Comparison of ENCODE assay signal across 25 mouse cellular contexts in genomic region chr6:122527596-122527995, GRCm38 (mm10). TPM values are rescaled to one million over a fixed set of nuclear protein-coding genes. Genes with fewer than 3 reads are reported as not detected.
DNase-seq lines count a peak whose midpoint lies in the region; ATAC-seq lines count a peak whose summit lies in the region.
"Had no signal": no experiment of that assay in that cellular context is flagged by ENCODE, and none has a peak within 500 bp of the region (broad histone marks: within the 10 kb centered on the region; RNA-seq: fewer than 3 reads in every experiment).

No protein-coding gene starts in this region.

- H3K27ac ChIP-seq in heart, embryonic 13.5 days (replicated peaks) = no peak overlapping the region
- H3K27ac ChIP-seq in heart, embryonic 10.5 days = no peak overlapping the region
- H3K27ac ChIP-seq: embryonic facial prominence, embryonic 10.5 days; forebrain, embryonic 13.5 days; hindbrain, embryonic 15.5 days; limb, embryonic 13.5 days; liver, embryonic 14.5 days; midbrain, embryonic 10.5 days had no signal

- no peaks in the 10 kb centered on the region for H3K36me3 ChIP-seq in heart, embryonic 13.5 days
- H3K36me3 ChIP-seq in heart, embryonic 10.5 days = no peaks in the 10 kb centered on the region
- H3K36me3 ChIP-seq: embryonic facial prominence, embryonic 10.5 days; hindbrain, embryonic 15.5 days; limb, embryonic 13.5 days; midbrain, embryonic 10.5 days had no signal

- no peak for ATAC-seq in heart, embryonic 13.5 days (ENCODE audit: extremely low read depth, insufficient number of reproducible peaks, low FRiP score, low TSS enrichment)
- ATAC-seq in granulocyte monocyte progenitor cell, adult 5-6 weeks (replicated peaks; ENCODE audit: poor library complexity, severe bottlenecking) = peak; percentile 51
- ATAC-seq: forebrain, embryonic 13.5 days; Patski had no signal

- H3K27me3 ChIP-seq in heart, embryonic 13.5 days (replicated peaks) = no peaks in the 10 kb centered on the region
- no peaks in the 10 kb centered on the region; the same call in 1 of the 2 replicates for H3K27me3 ChIP-seq in heart, embryonic 10.5 days (ENCODE audit: insufficient read depth, poor library complexity, severe bottlenecking)
- H3K27me3 ChIP-seq: forebrain, embryonic 13.5 days; hindbrain, embryonic 15.5 days; limb, embryonic 13.5 days had no signal

- DNase-seq in heart, embryonic 10.5 days (ENCODE audit: low spot score) = no peak
- DNase-seq in CD4-positive helper T cell, adult 2 months (ENCODE audit: low read depth, low spot score) = peak; percentile 86
- peak; percentile 57 to 71 for DNase-seq in natural killer cell, adult 2 months (ENCODE audit: low spot score in 2 of 2)
- no peak for DNase-seq in right cerebral cortex, postnatal 4 days
- DNase-seq in urinary bladder, adult 18-20 months (ENCODE audit: low spot score in 2 of 2) = no peak
- DNase-seq in adrenal gland, postnatal 25 days = no peak
- DNase-seq: cerebellum, postnatal 25 days; heart, postnatal 10 days; kidney, adult 18-20 months; kidney, postnatal 25 days; retina, postnatal 1 day had no signal

- H3K4me3 ChIP-seq in heart, embryonic 13.5 days = no peak overlapping the region
- H3K4me3 ChIP-seq in heart, embryonic 10.5 days = no peak overlapping the region
- H3K4me3 ChIP-seq: embryonic facial prominence, embryonic 10.5 days; forebrain, embryonic 13.5 days; hindbrain, embryonic 15.5 days; limb, embryonic 13.5 days; midbrain, embryonic 10.5 days had no signal

- no peak overlapping the region for H3K9ac ChIP-seq in heart, embryonic 13.5 days
- H3K9ac ChIP-seq: forebrain, embryonic 13.5 days; hindbrain, embryonic 15.5 days; limb, embryonic 13.5 days; liver, embryonic 14.5 days had no signal

- no peaks in the 10 kb centered on the region for H3K4me1 ChIP-seq in heart, embryonic 13.5 days
- H3K4me1 ChIP-seq in heart, embryonic 10.5 days = no peaks in the 10 kb centered on the region
- H3K4me1 ChIP-seq: forebrain, embryonic 13.5 days; hindbrain, embryonic 15.5 days; midbrain, embryonic 10.5 days had no signal

- H3K9me3 ChIP-seq in heart, embryonic 13.5 days = no peaks in the 10 kb centered on the region
- no peaks in the 10 kb centered on the region for H3K9me3 ChIP-seq in heart, embryonic 10.5 days
- H3K9me3 ChIP-seq: embryonic facial prominence, embryonic 10.5 days; forebrain, embryonic 13.5 days; hindbrain, embryonic 15.5 days; limb, embryonic 13.5 days; midbrain, embryonic 10.5 days had no signal

- 20% methylated on average over 12 of the region's 12 CpGs for WGBS in heart, embryonic 13.5 days
- WGBS in heart, embryonic 10.5 days = 23% methylated on average over 12 of the region's 12 CpGs

- H3K4me2 ChIP-seq in heart, embryonic 13.5 days = peak overlapping the region; percentile 16; the same call in 1 of the 2 replicates
- H3K4me2 ChIP-seq: forebrain, embryonic 13.5 days; hindbrain, embryonic 15.5 days; limb, embryonic 13.5 days had no signal

RNA-seq across cellular contexts. Expression of gene Mfap5, which starts 22.0 kb away (rescaled TPM):
- 13.7 and 13.8 TPM in 2 replicates for polyA plus RNA-seq in heart, embryonic 13.5 days (2015; fragmentation: Nextera tagmentation; extraction: Ambion mirVana)
- 1.6 and 2.3 TPM in 2 replicates for polyA plus RNA-seq in heart, embryonic 10.5 days (2016; fragmentation: Nextera tagmentation; extraction: Ambion mirVana)
- not detected in 2 replicates for total RNA-seq in granulocyte monocyte progenitor cell, adult 5-6 weeks (2014; fragmentation: Nextera tagmentation)
- not detected in 2 replicates for total RNA-seq in granulocyte monocyte progenitor cell, adult 5-6 weeks (2017)
- total RNA-seq in adrenal gland, postnatal 25 days (2021) = 7.5 and 8.6 TPM in 2 replicates
- polyA plus RNA-seq: Patski had no signal

RNA-seq across cellular contexts. Expression of gene Aicda, which starts 26.0 kb away (rescaled TPM):
- polyA plus RNA-seq in heart, embryonic 13.5 days (2015; fragmentation: Nextera tagmentation; extraction: Ambion mirVana) = not detected in 2 replicates
- not detected in 2 replicates for polyA plus RNA-seq in heart, embryonic 10.5 days (2016; fragmentation: Nextera tagmentation; extraction: Ambion mirVana)
- not detected in 2 replicates for total RNA-seq in granulocyte monocyte progenitor cell, adult 5-6 weeks (2014; fragmentation: Nextera tagmentation)
- total RNA-seq in granulocyte monocyte progenitor cell, adult 5-6 weeks (2017) = not detected in 2 replicates
- total RNA-seq in adrenal gland, postnatal 25 days (2021) = not detected in 2 replicates
- total RNA-seq: adrenal gland, adult 18-20 months; heart, postnatal 10 days; layer of hippocampus, postnatal 10 days; left cerebral cortex, postnatal 10 days had no signal
- polyA plus RNA-seq: gonadal fat pad, adult 2 months; liver, embryonic 14.5 days; lung, embryonic 16.5 days; midbrain, embryonic 10.5 days; Patski had no signal

RNA-seq across cellular contexts. Expression of gene Rimklb, which starts 29.0 kb away (rescaled TPM):
- polyA plus RNA-seq in heart, embryonic 13.5 days (2015; fragmentation: Nextera tagmentation; extraction: Ambion mirVana) = 5.3 and 6.0 TPM in 2 replicates
- 10.0 and 20.4 TPM in 2 replicates for polyA plus RNA-seq in heart, embryonic 10.5 days (2016; fragmentation: Nextera tagmentation; extraction: Ambion mirVana)
- not detected in 2 replicates for total RNA-seq in granulocyte monocyte progenitor cell, adult 5-6 weeks (2014; fragmentation: Nextera tagmentation)
- not detected in 2 replicates for total RNA-seq in granulocyte monocyte progenitor cell, adult 5-6 weeks (2017)
- 0.52 TPM in 1 of 2 replicates, not detected in the other for total RNA-seq in adrenal gland, postnatal 25 days (2021)
- polyA plus RNA-seq: Patski had no signal

Comparison
In these comparisons a context has a peak if more than half of its experiments do, and no peak if none do; other contexts are left out.
1. DNase-seq: peak in CD4-positive helper T cell, adult 2 months (single experiment) and natural killer cell, adult 2 months (2 of 2); none in heart, embryonic 10.5 days (single experiment), right cerebral cortex, postnatal 4 days (single experiment), urinary bladder, adult 18-20 months (0 of 2) and adrenal gland, postnatal 25 days (single experiment).